Mouse (Mus musculus): ENCODE measurements around the gene Tectb. TPM values are rescaled to one million over a fixed set of nuclear protein-coding genes. Genes with fewer than 3 reads are reported as not detected.
A peak's percentile ranks its signal among the peaks of the same experiment; 100 is the strongest.

Gene Tectb
- polyA plus RNA-seq, 1 experiment, result not detected

DNA sequence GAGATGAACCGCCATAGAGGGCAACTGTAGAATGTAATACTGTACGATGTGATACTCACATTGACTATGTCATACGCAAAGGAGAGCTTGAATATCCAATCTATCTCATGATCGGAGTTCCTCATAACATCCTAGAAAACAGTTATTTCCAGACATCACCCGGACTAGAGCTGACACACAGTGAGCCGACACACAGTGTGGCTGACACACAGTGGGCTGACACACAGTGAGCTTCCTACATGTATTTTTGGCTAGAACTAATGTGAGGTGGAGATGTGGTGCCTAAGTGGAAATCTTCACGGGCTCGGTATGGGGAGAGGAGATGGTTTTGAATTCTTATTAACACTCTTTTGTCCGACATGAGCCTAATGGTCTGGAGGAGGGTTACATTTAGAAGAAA is 41.7 kb downstream of the Tectb start:
- Histone ChIP-seq H3K27ac (ENCODE audit: insufficient read depth, low read length) (no peak overlapping the region), H3K36me3 (ENCODE audit: control insufficient read depth, insufficient read depth, low read length) (no peaks in the 10 kb centered on the region), H3K4me3 (ENCODE audit: extremely low read depth, insufficient read depth, insufficient read length) (no peak overlapping the region), H3K27me3 (ENCODE audit: control insufficient read depth, insufficient read depth, low read length) (no peaks in the 10 kb centered on the region), H3K4me1 (ENCODE audit: control insufficient read depth, insufficient read depth, insufficient read length) (no peaks in the 10 kb centered on the region)
- DNase-seq (ENCODE audit: low read depth in 1 of 2, low spot score in 2 of 2), result no peak
- TF ChIP-seq POLR2A (IDR thresholded peaks at IDR 0.05; ENCODE audit: low read depth, low read length) (no peak), CTCF (IDR thresholded peaks at IDR 0.05; ENCODE audit: extremely low read depth, insufficient read depth, insufficient read length, insufficient replicate concordance) (no peak)
- 93% methylated on average over 9 of the region's 9 CpGs for WGBS

- Histone ChIP-seq H3K4me3 (ENCODE audit: extremely low read depth, insufficient read depth, insufficient read length) (no peak overlapping the region), H3K27me3 (ENCODE audit: control insufficient read depth, insufficient read depth, low read length) (no peaks in the 10 kb centered on the region), H3K36me3 (ENCODE audit: control insufficient read depth, insufficient read depth, low read length) (no peaks in the 10 kb centered on the region), H3K27ac (ENCODE audit: insufficient read depth, low read length) (no peak overlapping the region), H3K4me1 (ENCODE audit: control insufficient read depth, insufficient read depth, insufficient read length) (no peaks in the 10 kb centered on the region)
- no peak for DNase-seq (ENCODE audit: low read depth in 1 of 2, low spot score in 2 of 2)
- whole genome bisulfite sequencing, result 77% methylated on average over 5 of the region's 5 CpGs
- TF ChIP-seq CTCF (IDR thresholded peaks at IDR 0.05; ENCODE audit: extremely low read depth, insufficient read depth, insufficient read length, insufficient replicate concordance), result no peak
- no peak for TF ChIP-seq POLR2A (IDR thresholded peaks at IDR 0.05; ENCODE audit: low read depth, low read length)
These were observed 46.1 kb downstream of the Tectb start for GRCm38 (mm10) chr19:55226621-55227020.

DNA sequence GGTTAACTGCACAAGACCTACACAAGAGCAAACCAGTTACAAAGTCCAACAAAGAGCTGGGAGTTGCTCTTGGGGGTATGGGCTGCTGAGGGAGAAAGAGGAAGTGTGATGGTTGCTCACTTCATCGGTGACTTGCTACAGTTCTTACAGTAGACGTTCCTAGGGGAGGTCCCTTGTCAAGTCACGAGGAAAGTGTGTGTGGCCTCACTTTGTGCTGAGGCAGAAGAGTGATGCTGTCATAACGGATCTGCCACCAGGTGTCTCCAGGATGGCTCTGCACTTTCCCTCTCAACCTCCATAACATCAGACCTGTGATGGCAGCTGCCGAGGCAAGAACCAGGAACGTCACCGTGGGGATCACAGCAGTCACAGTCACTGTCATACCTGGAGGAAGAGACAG is 46.6 kb downstream of the Tectb start:
- H3K36me3 ChIP-seq (ENCODE audit: control insufficient read depth, insufficient read depth, low read length), result no peaks in the 10 kb centered on the region
- WGBS, result 52% methylated on average over 7 of the region's 7 CpGs
- no peaks in the 10 kb centered on the region for H3K27me3 ChIP-seq (ENCODE audit: control insufficient read depth, insufficient read depth, low read length)
- TF ChIP-seq POLR2A (IDR thresholded peaks at IDR 0.05; ENCODE audit: low read depth, low read length), result no peak
- TF ChIP-seq CTCF (IDR thresholded peaks at IDR 0.05; ENCODE audit: extremely low read depth, insufficient read depth, insufficient read length, insufficient replicate concordance), result no peak
- H3K27ac ChIP-seq (ENCODE audit: insufficient read depth, low read length), result no peak overlapping the region
- no peaks in the 10 kb centered on the region for H3K4me1 ChIP-seq (ENCODE audit: control insufficient read depth, insufficient read depth, insufficient read length)
- no peak overlapping the region for H3K4me3 ChIP-seq (ENCODE audit: extremely low read depth, insufficient read depth, insufficient read length)
- peak in 1 of 2 experiments; percentile 26 for DNase-seq (ENCODE audit: low read depth in 1 of 2, low spot score in 2 of 2)

DNA sequence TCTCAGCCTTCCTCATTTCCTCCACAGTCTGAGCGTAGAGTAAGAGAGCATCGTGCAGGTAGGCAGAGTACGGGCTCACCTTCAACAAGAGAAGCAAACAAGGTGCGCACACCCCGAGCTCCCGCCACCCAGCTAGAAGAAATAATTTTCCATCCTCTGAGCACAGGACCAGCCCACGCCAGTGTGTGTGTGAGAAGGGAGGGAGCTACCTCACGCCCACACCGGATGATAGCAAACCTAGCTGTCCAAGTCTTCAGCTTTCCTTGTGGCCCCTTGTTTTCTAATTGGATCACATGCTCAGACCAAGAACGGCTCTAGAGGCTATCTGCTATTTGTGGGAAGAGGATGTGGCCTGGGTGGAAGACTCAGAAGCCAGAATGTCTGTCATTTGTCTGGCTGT is 50.5 kb downstream of the Tectb start:
- H3K27me3 ChIP-seq (ENCODE audit: control insufficient read depth, insufficient read depth, low read length), result no peaks in the 10 kb centered on the region
- H3K4me3 ChIP-seq (ENCODE audit: extremely low read depth, insufficient read depth, insufficient read length), result no peak overlapping the region
- no peaks in the 10 kb centered on the region for H3K36me3 ChIP-seq (ENCODE audit: control insufficient read depth, insufficient read depth, low read length)
- H3K27ac ChIP-seq (ENCODE audit: insufficient read depth, low read length), result no peak overlapping the region
- WGBS, result 82% methylated on average over 10 of the region's 10 CpGs
- TF ChIP-seq POLR2A (IDR thresholded peaks at IDR 0.05; ENCODE audit: low read depth, low read length) (no peak), CTCF (IDR thresholded peaks at IDR 0.05; ENCODE audit: extremely low read depth, insufficient read depth, insufficient read length, insufficient replicate concordance) (no peak)
- DNase-seq (ENCODE audit: low read depth in 1 of 2, low spot score in 2 of 2), result no peak
- no peaks in the 10 kb centered on the region for H3K4me1 ChIP-seq (ENCODE audit: control insufficient read depth, insufficient read depth, insufficient read length)

- Histone ChIP-seq H3K27me3 (ENCODE audit: control insufficient read depth, insufficient read depth, low read length) (no peaks in the 10 kb centered on the region), H3K4me1 (ENCODE audit: control insufficient read depth, insufficient read depth, insufficient read length) (no peaks in the 10 kb centered on the region), H3K27ac (ENCODE audit: insufficient read depth, low read length) (no peak overlapping the region), H3K36me3 (ENCODE audit: control insufficient read depth, insufficient read depth, low read length) (no peaks in the 10 kb centered on the region), H3K4me3 (ENCODE audit: extremely low read depth, insufficient read depth, insufficient read length) (no peak overlapping the region)
- TF ChIP-seq POLR2A (IDR thresholded peaks at IDR 0.05; ENCODE audit: low read depth, low read length) (no peak), CTCF (IDR thresholded peaks at IDR 0.05; ENCODE audit: extremely low read depth, insufficient read depth, insufficient read length, insufficient replicate concordance) (no peak)
- WGBS, result 76% methylated on average over 8 of the region's 8 CpGs
- DNase-seq (ENCODE audit: low read depth in 1 of 2, low spot score in 2 of 2), result no peak
These were observed 51.6 kb downstream of the Tectb start for GRCm38 (mm10) chr19:55232136-55232535.

GRCm38 (mm10) chr19:55236026-55236425 is 55.5 kb downstream of the Tectb start:
- Histone ChIP-seq H3K4me1 (ENCODE audit: control insufficient read depth, insufficient read depth, insufficient read length) (no peaks in the 10 kb centered on the region), H3K4me3 (ENCODE audit: extremely low read depth, insufficient read depth, insufficient read length) (no peak overlapping the region), H3K36me3 (ENCODE audit: control insufficient read depth, insufficient read depth, low read length) (no peaks in the 10 kb centered on the region), H3K27me3 (ENCODE audit: control insufficient read depth, insufficient read depth, low read length) (no peaks in the 10 kb centered on the region), H3K27ac (ENCODE audit: insufficient read depth, low read length) (no peak overlapping the region)
- no peak for TF ChIP-seq CTCF (IDR thresholded peaks at IDR 0.05; ENCODE audit: extremely low read depth, insufficient read depth, insufficient read length, insufficient replicate concordance)
- no peak for TF ChIP-seq POLR2A (IDR thresholded peaks at IDR 0.05; ENCODE audit: low read depth, low read length)
- DNase-seq (ENCODE audit: low read depth in 1 of 2, low spot score in 2 of 2), result no peak
- 10% methylated on average over 2 of the region's 2 CpGs for WGBS

DNA sequence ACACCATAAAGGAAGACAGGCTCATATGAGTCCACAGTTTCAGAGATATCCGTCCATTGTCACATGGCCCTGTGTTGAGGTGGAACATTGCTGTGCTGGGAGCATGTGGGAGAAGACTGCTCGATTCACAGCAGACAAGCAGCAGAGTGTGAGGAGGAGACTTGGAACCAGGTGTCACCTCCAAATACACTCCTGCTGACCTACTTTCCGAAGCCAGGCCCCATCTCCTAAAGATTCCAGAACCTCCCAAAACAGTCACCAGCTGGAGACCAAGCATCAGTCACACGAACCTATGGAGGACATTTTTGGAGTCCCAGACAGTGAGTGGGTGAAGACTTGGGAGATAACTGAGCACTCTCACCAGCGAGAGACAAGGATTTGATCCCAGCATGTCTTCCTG is 56.0 kb downstream of the Tectb start:
- 86% methylated on average over 5 of the region's 5 CpGs for WGBS
- Histone ChIP-seq H3K4me1 (ENCODE audit: control insufficient read depth, insufficient read depth, insufficient read length) (no peaks in the 10 kb centered on the region), H3K36me3 (ENCODE audit: control insufficient read depth, insufficient read depth, low read length) (no peaks in the 10 kb centered on the region), H3K27ac (ENCODE audit: insufficient read depth, low read length) (no peak overlapping the region), H3K4me3 (ENCODE audit: extremely low read depth, insufficient read depth, insufficient read length) (no peak overlapping the region), H3K27me3 (ENCODE audit: control insufficient read depth, insufficient read depth, low read length) (no peaks in the 10 kb centered on the region)
- no peak for TF ChIP-seq POLR2A (IDR thresholded peaks at IDR 0.05; ENCODE audit: low read depth, low read length)
- no peak for DNase-seq (ENCODE audit: low read depth in 1 of 2, low spot score in 2 of 2)

Measured in spleen, adult 2 months (tissue).